Mouse (Mus musculus) layer of hippocampus, adult 9-11 months (tissue): ENCODE data around the gene Ppp2r1b.
"Not testable (repeated sequence)": the region's sequence is repeated elsewhere in the genome, so short reads cannot be mapped to it uniquely, and the experiment has no call there.

Experiments
- DNase-seq: peaks from one replicate; pipeline ENCODE4 v3.0.0; 2022

The Ppp2r1b gene

DNA sequence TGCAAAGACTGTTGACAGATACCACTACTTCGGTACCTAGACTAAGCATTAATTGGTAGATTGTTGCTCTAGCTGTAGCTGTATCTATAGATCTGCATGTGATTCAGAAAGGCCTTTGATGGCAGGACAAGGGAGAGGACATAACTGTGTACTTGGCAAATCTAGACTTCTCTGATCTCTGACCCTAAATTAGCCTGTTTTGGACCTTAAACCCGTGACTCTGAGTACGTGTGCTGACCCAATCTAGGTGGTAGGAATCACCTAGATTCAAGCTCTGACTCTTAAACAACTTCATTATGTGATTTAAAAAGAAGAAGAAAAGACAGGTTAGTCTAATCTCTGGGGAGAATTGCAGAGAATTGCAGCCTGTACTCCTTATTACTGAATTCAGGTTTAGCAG is at the start of gene Ppp2r1b:
Ppp2r1b (plus strand) TSS at position 221 of the 400 bp plus-strand sequence.
- no peak for DNase-seq

DNA sequence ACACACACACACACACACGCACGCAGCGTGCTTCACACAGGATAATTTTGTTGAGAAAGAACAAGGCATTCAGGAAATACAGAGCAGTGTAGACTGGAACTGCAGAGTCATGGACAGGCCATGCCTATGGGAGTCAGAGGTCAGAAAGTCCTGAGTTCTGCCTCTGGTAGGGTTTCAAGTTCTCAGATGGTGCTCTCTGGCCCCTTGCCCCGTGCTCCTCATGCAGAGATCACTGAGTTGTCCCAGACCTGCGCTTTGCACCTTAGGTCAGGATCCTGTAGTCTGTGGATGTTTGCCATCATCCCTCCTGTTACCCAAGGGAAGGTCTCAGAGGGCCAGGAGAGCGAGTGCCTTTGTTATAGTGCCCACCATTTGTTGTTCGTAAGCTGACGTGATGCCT is 48.3 kb upstream of the Ppp2r1b start:
- no peak for DNase-seq

DNA sequence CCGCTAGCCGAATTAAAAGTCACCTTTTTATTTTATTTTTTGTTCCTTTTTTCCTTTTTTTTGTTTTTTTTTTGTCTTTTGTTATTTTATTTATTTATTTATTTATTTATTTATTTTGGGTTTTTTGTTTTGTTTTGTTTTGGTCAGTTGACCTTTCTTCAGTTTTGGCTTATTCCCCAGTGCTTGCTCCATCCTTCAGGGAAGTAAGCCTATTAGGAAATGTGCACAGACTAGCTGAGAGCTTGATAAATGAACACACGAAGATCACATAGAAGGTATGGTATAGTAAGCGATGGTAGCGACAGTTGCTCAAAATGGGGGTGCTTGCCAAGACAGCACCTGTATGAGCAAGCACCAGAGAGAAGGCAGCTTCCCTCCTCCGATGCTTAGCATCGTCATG is 47.5 kb upstream of the Ppp2r1b start:
- no peak for DNase-seq

DNA sequence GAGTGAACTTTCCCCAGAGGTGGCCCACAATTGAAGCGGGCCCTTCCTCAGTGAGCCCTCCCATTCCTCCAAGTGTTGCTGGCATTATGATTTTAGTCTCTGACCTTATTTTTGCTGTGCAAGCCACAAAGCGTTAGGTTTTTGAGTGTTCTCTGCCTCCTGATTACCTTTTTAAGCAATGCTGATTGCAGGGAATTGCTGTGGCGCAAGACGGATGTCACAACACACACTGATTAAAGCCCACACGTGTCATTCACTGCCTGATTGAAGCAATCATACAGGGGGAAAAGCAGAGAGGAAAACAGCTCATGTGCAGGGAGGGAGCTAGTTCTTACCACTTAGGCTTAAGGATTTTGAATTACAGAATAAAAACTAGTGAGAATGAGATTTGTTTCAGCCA is 46.7 kb upstream of the Ppp2r1b start:
- no peak for DNase-seq

DNA sequence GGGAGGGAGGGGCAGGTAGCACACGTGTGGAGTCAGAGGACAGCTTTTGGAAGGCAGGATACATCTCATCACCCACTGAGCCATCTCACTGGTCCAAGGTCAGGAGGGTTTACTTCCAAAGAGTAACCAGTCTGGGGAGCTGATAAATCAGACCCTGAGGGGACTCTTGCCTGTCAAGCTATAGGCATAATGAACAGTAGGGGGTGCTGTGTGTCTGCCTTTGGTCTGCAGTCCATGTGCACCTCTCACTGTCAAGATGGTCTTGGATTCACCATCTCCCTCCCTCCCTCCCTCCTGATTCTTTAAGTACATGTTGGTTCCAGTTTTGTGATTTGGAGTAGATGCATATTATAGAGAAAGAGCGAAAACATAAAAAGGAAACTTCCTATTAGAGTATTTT is 44.1 kb upstream of the Ppp2r1b start:
- DNase-seq: peak; percentile 26

DNA sequence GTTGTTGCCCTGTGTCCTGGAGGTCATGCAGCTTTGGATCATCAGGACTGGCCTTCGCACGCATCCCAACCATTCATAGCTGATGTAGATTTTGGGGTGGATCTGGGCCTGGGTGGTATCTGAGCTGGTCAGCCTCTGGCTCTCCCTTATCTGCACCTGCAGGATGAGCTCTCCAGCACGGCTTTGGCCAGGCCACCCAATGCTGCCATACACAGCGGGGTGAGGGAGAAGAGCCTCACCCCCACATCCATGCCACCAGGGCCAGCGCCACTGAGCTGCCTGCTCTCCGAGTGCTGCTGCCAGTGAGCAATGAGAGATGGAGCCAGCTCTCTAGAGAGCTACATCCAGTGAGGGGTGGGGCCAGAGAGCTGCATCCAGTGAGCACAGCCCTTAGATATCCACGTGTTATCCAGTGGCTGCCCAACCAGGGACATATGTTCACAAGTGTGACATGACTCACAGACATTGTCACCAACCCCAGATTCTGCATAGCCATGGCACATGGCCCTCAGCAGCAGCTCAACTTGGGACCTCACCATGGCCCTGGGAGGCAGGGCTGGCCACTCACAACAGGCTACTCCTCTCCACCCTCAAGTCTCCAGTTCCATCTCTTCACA is 41.9 kb upstream of the Ppp2r1b start:
- no peak for DNase-seq

DNA sequence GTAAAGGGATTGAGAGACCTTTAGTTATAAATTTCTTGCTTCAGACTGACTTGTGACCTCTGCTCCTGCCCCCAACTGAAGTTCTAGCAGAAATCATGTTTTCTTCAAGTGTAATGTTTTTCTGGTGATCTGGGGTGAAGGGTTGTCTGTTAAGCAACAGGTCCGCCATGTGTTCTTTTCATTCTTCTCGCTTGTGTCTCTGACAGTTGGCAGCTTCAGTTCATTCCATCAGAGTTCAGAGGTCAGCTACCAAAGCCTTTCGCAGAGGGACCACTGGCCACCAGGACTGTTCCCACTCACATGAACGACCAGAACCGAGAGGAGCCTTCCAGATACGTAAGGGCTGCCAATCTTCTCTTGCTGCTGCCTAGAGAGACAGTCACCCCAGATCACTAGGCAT is 36.6 kb upstream of the Ppp2r1b start:
- no peak for DNase-seq

DNA sequence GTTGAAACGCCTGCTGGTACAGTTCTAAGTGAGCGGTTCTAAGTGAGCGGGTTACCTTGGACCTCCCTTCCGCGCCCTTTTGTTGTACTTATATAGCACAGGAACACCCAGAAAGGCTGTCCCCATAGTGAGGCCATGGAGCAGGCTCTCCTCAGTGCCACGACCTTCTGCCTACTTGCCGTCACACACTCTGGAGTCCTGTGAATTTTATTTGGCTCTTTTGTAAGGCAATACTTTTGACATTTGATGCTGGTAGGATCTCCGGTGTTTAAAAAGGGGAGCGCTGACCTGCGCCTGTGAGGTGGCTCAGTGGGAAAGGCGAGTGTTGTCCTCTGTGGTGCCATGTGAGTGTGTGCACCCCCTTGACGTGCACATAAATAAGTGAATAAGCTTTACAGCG is 36.0 kb upstream of the Ppp2r1b start:
- DNase-seq: no peak

DNA sequence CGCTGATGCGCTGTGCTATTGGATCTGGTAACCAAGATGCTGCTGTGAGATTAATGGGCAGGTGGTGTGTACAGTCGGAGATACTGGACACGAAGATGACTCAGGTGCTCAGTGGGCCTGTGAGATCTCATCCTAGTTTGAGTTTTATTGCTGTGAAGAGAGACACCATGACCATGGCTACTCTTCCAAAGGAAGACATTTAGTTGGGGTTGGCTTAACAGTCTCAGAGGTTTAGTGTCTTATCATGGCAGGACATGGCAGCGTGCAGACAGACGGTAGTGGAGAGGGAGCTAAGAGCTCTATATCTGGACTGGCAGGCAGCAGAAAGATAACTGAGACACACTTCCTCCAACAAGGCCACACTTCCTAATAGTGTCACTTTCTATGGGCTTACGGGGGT is 33.9 kb upstream of the Ppp2r1b start:
- DNase-seq: no peak

DNA sequence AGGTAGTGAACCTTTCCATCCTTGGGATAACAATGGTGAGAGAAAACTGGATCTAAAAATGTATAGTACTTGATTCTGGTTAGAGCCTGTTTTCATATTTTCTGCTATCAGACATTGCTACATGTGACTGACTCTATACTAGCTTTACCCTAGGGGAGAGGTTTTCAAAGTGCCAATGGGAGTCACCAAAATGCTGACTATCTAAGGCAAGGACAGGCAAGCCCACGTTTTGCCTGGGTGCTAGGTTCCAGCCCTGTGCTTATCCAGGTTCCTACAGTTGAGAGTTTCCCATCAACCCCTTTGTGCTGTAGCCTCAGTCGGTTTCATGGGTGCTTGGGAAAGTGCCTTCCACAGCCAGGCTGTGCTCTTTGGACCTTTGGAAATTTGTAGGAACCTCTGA is 33.4 kb upstream of the Ppp2r1b start:
- no peak for DNase-seq

DNA sequence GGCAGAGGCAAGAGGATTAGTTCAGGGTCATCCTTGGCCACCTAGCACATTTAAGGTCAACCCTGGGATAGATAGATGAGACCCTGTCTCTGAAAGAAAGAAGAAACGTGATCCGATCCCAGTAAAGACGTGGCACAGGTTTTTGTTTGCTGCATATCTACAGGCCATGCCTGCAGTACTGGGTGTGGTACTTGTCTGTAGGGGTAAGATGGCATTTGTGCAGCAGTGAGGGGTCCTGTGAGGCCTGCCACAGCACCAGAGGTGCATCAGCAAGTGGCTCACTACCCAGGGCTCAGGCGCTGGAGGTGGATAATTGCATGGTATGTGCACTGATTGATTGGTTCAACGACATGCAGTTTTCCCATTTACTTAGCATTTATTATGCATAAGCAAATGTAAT is 31.3 kb upstream of the Ppp2r1b start:
- DNase-seq: no peak

DNA sequence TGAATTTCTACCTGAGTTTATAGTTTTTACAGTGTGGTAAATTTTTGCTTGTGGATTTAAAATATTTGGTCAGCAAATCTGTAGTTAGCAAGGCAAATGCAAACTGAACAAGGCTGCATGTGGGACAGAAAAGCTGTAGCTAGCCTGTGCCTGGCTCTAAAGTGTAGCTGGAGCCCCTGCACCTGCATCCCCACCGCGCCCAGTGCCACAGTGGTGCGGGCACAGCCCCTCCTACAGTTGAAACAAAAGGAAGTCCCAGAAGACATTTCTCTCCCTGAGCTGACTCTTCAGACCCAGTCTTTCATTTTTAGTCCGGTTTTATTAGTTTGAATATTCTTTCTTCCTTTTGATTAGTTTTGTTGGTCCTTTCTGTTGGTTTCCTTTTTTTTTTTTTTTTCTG is 29.4 kb upstream of the Ppp2r1b start:
- DNase-seq: no peak

DNA sequence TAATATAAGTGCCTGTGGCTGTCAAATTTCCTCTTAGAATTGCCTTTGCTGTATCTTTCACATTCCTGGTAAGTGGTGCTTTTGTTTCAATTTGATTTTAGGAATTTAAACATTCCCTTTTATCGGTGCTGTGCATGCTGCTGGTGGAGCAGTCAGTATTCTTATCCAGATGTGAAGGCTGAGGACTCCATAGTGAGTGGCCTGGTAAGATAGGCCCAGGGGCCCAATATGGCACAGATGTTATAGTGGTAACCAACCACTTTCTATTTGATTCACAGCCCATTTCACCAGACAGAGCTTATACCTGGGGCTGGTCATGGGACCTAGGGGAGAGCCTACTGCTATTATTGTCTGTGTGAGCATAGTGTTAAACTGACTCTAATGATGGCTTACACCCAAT is 28.6 kb upstream of the Ppp2r1b start:
- DNase-seq: no peak

DNA sequence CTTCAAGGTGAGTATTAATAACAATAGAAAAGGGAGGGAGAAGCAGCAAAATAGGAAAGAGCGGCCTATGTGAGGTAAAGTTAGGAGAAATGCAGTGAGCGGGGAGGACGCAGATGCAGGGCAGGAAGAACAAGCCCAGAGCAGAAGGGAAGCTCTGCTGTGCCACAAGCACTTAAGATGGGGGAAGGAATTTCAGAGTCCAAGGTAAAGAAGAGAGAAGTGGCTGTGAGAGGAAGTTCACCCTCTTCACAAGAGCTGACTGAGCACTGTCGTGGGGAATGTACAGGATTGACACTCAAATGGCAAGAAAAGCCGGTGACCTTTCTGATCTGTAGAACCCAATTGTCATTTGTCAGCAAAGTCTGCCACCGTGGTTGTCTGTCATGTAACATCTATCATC is 27.1 kb upstream of the Ppp2r1b start:
- no peak for DNase-seq

DNA sequence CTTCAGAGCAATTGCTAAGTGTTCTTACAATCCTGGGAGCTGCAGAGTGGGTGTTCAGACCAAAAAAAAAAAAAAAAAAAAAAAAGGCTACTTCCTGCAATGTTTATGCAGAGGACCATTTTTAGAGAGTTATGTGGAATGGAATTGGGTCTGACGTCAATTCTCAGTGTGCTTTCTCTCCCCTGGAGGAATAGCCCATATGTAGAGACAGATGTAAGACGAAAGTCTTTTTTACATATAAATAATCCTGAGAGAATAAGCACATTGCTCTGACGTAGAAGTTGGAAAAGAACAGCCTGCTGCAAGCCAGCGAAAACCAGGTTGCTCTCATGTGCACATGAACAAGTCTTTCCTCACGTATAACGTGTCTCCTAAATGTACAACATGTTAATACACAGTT is 25.4 kb upstream of the Ppp2r1b start:
- DNase-seq: peak; percentile 47

DNA sequence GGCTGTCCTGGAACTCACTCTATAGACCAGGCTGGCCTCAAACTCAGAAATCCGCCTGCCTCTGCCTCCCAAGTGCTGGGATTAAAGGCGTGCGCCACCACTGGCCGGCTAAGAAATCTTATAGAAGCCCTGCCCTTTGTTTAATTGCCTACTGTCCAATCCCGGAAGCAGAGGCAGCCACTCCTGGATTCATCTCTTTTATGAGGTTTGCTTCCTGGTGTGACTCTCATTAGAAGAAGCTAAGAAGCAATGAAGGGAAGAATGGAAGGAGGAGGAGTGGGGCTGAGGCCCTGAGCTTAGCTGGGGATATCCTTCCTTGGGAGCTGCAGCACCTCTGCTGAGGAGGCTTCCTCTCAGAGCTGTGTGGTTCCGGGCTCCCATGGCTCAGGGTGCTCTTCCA is 23.4 kb upstream of the Ppp2r1b start:
- DNase-seq: no peak

DNA sequence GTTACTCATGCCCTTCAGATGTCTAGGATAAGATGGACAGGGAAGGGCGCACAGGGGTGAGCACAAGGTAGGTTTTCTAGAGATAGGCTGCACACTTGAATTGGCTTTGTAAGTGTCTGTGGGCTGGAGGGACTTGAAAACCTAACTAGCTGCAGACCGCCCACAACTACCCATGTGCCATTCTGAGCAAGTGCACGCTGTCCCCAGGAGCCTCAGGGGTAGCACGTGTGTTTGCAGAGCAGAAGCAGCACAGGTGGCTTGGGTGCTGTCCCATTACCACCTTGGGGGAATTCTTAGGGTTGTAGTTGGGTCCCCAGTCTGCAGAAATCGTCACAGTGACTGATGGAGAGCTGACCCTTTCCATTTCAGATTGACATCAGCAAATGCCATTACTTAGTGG is 22.9 kb upstream of the Ppp2r1b start:
- no peak for DNase-seq

DNA sequence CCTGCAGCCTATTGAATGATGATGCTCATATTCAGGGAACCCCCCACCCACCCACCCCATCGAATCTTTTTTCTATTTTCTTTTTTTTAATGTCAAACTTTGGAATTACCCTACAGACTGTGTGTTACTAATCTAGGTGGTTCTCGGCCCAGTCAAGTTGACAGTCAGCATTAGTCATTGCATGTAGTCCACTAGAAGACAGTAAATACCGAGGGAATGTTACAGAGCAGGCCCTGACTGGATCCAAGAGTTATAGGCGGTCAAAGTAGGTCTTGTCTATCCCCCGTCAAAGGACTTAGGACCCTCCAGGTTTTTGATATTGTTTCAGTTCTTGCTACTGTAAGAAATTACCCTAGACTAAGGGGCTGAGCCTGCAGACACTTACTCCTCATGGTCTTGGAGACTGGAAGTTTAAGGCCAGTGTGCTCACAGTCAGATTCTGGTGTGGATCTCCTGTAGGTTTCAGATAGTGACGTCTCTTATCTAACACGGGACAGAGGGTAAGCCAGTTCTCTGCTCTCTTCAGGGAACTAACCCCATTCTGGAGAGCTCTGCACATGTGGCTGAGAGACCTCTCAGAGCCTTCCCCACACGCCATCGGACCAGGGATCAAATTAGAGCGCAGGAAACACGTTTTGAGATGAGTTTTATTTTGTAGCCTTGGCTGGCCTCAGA is 21.2 kb upstream of the Ppp2r1b start:
- no peak for DNase-seq

DNA sequence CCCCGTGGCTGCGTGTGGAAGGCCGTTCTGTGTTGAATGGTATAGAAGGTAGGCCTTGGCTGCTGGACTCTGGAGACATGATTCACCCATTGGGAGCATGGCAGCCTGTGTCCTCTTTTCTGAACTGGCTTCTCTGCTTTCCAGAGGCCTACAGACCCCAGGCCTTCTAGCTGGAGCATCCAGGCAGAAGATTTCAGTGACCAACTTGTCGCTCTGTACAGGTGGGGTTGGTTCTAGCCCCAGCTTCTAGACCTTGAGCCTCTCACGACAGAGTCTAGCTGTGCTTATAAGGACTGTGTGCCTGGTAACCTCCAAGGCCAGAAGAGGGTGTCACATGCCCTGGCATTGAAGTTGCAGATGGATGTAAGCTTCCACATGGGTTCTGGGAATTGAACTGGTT is 13.6 kb upstream of the Ppp2r1b start:
- DNase-seq: no peak

DNA sequence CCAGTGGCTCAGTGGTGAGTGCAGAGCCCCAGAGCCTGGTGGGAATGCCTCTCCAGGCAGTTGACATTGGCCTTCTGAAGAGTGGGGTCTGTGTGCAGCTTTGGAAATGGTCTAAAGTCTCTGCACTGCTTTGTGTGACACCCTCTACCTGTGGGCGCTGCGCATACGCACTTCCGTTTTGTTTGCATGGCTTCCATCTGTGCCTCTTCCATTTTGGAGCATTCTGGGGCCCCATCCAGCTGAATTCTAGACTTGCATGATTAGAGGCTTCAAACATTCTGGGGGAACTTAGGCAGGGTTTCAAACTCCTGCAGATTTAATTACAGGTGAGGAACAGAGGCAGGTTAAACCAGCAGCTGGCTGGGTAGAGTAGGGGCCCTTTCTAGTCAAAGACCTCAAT is 12.9 kb upstream of the Ppp2r1b start:
- DNase-seq: peak; percentile 50

DNA sequence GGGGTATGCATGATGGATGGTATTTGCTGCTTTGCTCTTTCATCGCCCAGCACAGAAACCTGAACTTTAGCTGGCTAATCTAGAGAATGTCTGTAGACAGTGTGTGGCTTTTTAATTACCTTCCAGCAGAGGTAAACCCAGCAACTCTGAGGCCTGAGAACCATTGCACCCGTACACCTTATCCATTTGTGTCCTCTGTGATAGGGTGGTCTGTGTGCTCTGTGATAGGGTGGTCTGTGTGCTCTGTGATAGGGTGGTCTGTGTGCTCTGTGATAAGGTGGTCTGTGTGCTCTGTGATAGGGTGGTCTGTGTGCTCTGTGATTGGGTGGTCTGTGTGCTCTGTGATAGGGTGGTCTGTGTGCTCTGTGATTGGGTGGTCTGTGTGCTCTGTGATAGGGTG is 12.5 kb upstream of the Ppp2r1b start:
- not testable (repeated sequence) for DNase-seq

DNA sequence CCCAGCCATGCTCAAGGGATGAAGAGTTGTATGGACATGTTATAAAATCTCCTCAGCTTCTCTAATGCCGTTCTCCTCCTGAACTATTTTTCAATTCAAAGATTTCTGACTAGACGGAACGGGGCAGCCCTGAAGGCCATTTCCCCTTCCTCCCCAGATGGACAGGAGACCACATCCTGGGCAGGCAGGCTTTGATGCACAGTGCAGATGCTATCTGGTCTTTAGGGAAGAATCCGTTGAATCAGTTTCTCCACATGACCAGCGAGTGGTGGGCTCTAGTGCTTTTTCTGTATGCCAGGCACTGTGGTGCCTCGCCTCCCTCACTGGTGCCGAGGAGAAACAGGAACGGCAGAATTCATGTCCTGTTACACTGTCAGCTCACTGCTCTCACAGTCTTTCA is 11.3 kb upstream of the Ppp2r1b start:
- no peak for DNase-seq

DNA sequence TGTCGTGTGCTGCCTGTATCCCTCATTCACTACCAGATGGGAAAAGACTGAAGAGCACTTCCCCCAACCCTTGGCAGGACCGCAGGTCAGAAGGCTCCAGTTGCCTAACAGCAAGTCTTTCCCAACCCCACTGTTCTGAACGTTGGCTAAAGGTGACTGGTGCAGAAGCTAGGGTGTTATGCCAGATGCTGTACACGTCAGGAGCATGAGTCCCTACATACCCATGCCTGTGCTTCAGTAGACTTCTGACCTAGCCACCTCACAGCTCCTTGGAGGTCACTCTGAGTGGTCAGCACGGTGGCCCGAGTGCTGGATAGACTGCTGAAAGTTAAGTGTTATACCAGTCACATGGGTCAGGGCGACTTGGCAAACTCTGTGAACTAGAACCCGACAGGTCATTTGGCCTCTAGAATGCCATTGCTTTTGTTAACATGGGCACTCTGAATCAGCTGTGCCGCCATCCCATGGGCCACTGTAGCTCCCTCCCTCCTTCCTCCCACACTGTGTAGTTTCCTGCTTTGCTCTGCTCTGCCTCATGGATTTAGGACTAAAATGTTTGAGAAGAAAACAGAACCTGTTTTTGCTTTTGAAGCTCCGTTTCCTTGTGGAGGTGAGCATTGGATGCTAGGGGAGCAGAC is 9.9 kb upstream of the Ppp2r1b start:
- no peak for DNase-seq

DNA sequence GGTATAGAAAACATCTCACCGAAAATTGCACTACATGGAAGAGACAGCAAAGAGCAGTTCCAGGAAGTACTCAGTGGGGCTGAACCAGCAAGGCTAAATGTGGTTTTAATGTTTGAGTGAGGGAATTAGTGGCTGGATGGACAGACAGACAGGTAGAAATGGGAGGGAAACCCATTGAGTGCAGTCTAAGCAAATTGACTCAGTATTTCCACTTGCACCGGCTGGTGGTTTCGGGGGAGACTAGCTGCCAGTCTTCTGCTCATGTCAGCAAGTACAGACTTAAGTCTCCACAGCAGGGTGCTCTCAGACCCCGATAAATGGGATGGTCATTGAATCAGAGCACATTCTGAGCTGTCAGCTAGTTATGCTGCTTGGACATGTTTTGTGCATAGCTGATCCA is 9.0 kb upstream of the Ppp2r1b start:
- no peak for DNase-seq
